Mouse (Mus musculus): ENCODE measurements around the gene Fap. TPM values are rescaled to one million over a fixed set of nuclear protein-coding genes. Genes with fewer than 3 reads are reported as not detected.

The Fap gene
- polyA plus RNA-seq (2014; fragmentation: Nextera tagmentation; extraction: Ambion mirVana), result 4.7 and 7.1 TPM in 2 replicates

DNA sequence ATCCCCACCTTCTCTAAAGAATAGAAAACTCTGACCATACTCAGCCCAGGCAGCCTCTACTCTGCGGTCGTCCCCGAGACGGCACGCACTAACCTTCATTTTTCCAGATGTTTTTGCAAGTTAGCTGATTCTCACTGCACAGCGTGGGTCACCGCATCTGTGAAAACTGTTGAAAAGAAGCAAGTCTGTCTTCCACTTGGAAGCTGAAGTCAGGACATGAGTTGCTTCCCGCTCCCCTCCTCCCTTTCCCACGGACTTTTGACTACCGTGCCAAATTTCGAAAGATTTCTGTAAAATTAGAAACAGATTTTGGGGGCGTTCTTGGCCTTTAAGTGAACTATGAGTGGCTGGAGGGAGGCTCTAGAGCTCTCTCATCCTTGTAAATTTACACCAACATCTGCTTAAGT lies at the start of gene Fap:
Gene Fap (minus strand): TSS at position 323 of the 407 bp plus-strand sequence.
- Histone ChIP-seq H3K27me3 (ENCODE audit: control insufficient read depth, insufficient read depth, low read length) (no peaks in the 10 kb centered on the region), H3K4me1 (replicated peaks; ENCODE audit: control insufficient read depth, insufficient read depth, low read length) (no peaks in the 10 kb centered on the region), H3K4me3 (ENCODE audit: low read depth, low read length) (no peak within 1 kb of the TSS), H3K4me2 (replicated peaks; ENCODE audit: low read depth, low read length) (no peak within 1 kb of the TSS), H3K27ac (ENCODE audit: low read depth, low read length) (peak within 1 kb of the TSS; percentile 24; the same call in 1 of the 2 replicates), H3K9me3 (ENCODE audit: control insufficient read depth, low read length) (no peaks in the 10 kb centered on the region), H3K36me3 (ENCODE audit: control insufficient read depth, insufficient read depth, low read length) (no peaks in the 10 kb centered on the region), H3K9ac (ENCODE audit: low read depth, low read length) (no peak within 1 kb of the TSS)
- 65% methylated on average over 12 of the region's 12 CpGs for WGBS
- DNase-seq (ENCODE audit: low spot score) (peak; percentile 30), ATAC-seq (ENCODE audit: low FRiP score) (no peak)

DNA sequence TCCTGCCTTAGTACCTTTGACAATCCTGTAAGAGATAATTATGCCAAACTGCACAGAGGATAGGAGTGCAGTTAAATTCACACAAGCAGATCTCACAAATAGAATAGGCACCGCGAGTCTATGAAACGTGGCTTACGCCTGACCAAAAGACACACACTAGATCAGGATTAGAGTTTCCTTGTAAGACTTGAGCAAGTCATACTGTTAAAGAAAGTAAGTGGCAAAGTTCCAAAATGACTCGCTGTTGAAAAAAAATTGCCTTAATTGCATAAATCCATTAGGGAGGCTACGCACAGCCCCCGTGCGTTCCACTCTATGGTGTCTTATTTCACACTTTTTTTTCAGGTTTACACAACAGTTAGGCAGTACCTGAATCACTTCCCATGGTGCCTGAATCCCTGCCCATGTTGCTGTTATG lies 49.2 kb upstream of the Fap start:
- H3K4me3 ChIP-seq (ENCODE audit: low read depth, low read length), result no peak overlapping the region
- 89% methylated on average over 8 of the region's 8 CpGs for WGBS
- H3K27me3 ChIP-seq (ENCODE audit: control insufficient read depth, insufficient read depth, low read length), result no peaks in the 10 kb centered on the region
- ATAC-seq (ENCODE audit: low FRiP score), result no peak
- H3K9me3 ChIP-seq (ENCODE audit: control insufficient read depth, low read length), result no peaks in the 10 kb centered on the region
- no peak overlapping the region for H3K9ac ChIP-seq (ENCODE audit: low read depth, low read length)
- H3K4me1 ChIP-seq (replicated peaks; ENCODE audit: control insufficient read depth, insufficient read depth, low read length), result no peaks in the 10 kb centered on the region
- H3K4me2 ChIP-seq (replicated peaks; ENCODE audit: low read depth, low read length), result no peak overlapping the region
- H3K27ac ChIP-seq (ENCODE audit: low read depth, low read length), result no peak overlapping the region
- DNase-seq (ENCODE audit: low spot score), result no peak
- no peaks in the 10 kb centered on the region for H3K36me3 ChIP-seq (ENCODE audit: control insufficient read depth, insufficient read depth, low read length)

DNA sequence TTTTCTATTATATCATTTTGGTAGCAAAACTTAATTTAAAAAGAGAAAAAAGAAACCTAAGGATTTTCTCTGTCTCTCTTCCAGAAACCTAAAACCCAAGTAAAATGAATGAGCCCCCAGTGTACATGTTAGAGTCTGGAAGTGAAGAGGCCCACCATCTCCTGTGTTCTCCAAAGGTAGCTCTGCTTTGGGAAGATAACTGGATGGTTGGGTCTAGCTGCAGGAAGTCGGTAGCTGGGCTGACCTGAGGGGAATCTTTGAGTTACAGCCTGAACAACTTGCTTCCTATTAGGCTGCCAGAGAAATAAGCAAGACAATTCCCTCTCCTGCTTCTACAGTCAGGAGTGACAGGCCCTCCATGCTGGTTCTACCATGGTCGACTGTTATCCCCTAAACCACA lies 45.8 kb upstream of the Fap start:
- H3K4me3 ChIP-seq (ENCODE audit: low read depth, low read length), result no peak overlapping the region
- H3K36me3 ChIP-seq (ENCODE audit: control insufficient read depth, insufficient read depth, low read length), result no peaks in the 10 kb centered on the region
- no peak overlapping the region for H3K4me2 ChIP-seq (replicated peaks; ENCODE audit: low read depth, low read length)
- no peaks in the 10 kb centered on the region for H3K9me3 ChIP-seq (ENCODE audit: control insufficient read depth, low read length)
- DNase-seq (ENCODE audit: low spot score), result no peak
- H3K27ac ChIP-seq (ENCODE audit: low read depth, low read length), result no peak overlapping the region
- no peaks in the 10 kb centered on the region for H3K27me3 ChIP-seq (ENCODE audit: control insufficient read depth, insufficient read depth, low read length)
- no peak overlapping the region for H3K9ac ChIP-seq (ENCODE audit: low read depth, low read length)
- H3K4me1 ChIP-seq (replicated peaks; ENCODE audit: control insufficient read depth, insufficient read depth, low read length), result no peaks in the 10 kb centered on the region
- no peak for ATAC-seq (ENCODE audit: low FRiP score)
- 72% methylated on average over 2 of the region's 2 CpGs for WGBS

GRCm38 (mm10) chr2:62618934-62619341 lies 45.1 kb upstream of the Fap start:
- H3K4me3 ChIP-seq (ENCODE audit: low read depth, low read length), result no peak overlapping the region
- no peaks in the 10 kb centered on the region for H3K4me1 ChIP-seq (replicated peaks; ENCODE audit: control insufficient read depth, insufficient read depth, low read length)
- DNase-seq (ENCODE audit: low spot score) (no peak), ATAC-seq (ENCODE audit: low FRiP score) (no peak)
- no peak overlapping the region for H3K27ac ChIP-seq (ENCODE audit: low read depth, low read length)
- H3K4me2 ChIP-seq (replicated peaks; ENCODE audit: low read depth, low read length), result no peak overlapping the region
- no peaks in the 10 kb centered on the region for H3K9me3 ChIP-seq (ENCODE audit: control insufficient read depth, low read length)
- H3K36me3 ChIP-seq (ENCODE audit: control insufficient read depth, insufficient read depth, low read length), result no peaks in the 10 kb centered on the region
- H3K9ac ChIP-seq (ENCODE audit: low read depth, low read length), result no peak overlapping the region
- WGBS, result 87% methylated on average over 7 of the region's 7 CpGs
- H3K27me3 ChIP-seq (ENCODE audit: control insufficient read depth, insufficient read depth, low read length), result no peaks in the 10 kb centered on the region

GRCm38 (mm10) chr2:62613133-62613532 lies 39.3 kb upstream of the Fap start:
- Histone ChIP-seq H3K27ac (ENCODE audit: low read depth, low read length) (no peak overlapping the region), H3K27me3 (ENCODE audit: control insufficient read depth, insufficient read depth, low read length) (no peaks in the 10 kb centered on the region), H3K4me3 (ENCODE audit: low read depth, low read length) (no peak overlapping the region), H3K4me2 (replicated peaks; ENCODE audit: low read depth, low read length) (no peak overlapping the region), H3K4me1 (replicated peaks; ENCODE audit: control insufficient read depth, insufficient read depth, low read length) (no peaks in the 10 kb centered on the region), H3K36me3 (ENCODE audit: control insufficient read depth, insufficient read depth, low read length) (no peaks in the 10 kb centered on the region), H3K9ac (ENCODE audit: low read depth, low read length) (no peak overlapping the region), H3K9me3 (ENCODE audit: control insufficient read depth, low read length) (no peaks in the 10 kb centered on the region)
- no peak for DNase-seq (ENCODE audit: low spot score)
- 98% methylated on average over 4 of the region's 4 CpGs for WGBS
- no peak for ATAC-seq (ENCODE audit: low FRiP score)

GRCm38 (mm10) chr2:62606205-62606604 lies 32.3 kb upstream of the Fap start:
- Histone ChIP-seq H3K27ac (ENCODE audit: low read depth, low read length) (no peak overlapping the region), H3K4me1 (replicated peaks; ENCODE audit: control insufficient read depth, insufficient read depth, low read length) (no peaks in the 10 kb centered on the region), H3K9ac (ENCODE audit: low read depth, low read length) (no peak overlapping the region), H3K4me3 (ENCODE audit: low read depth, low read length) (no peak overlapping the region), H3K9me3 (ENCODE audit: control insufficient read depth, low read length) (no peaks in the 10 kb centered on the region), H3K27me3 (ENCODE audit: control insufficient read depth, insufficient read depth, low read length) (no peaks in the 10 kb centered on the region), H3K4me2 (replicated peaks; ENCODE audit: low read depth, low read length) (no peak overlapping the region), H3K36me3 (ENCODE audit: control insufficient read depth, insufficient read depth, low read length) (no peaks in the 10 kb centered on the region)
- WGBS, result 89% methylated on average over 16 of the region's 16 CpGs
- ATAC-seq (ENCODE audit: low FRiP score) (no peak), DNase-seq (ENCODE audit: low spot score) (no peak)

DNA sequence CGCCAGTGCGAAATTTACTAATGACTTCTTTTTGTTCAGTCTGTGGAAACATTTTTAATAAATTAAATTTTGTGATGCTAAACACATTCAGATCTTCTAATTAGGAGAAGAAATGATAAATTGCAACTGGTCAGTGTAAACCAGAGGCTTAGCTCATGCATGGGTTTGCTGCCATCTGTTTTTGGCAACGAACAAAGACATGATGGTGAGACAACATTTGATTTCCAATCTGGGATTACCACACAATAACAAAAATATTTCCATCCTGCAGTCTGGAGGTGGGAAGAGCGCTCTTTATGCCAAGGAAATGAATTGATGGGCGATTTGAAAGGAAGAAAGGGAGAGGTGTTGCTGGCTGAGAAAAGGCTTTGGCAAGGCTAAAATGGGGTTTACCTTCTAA lies 29.7 kb upstream of the Fap start:
- WGBS, result 93% methylated on average over 5 of the region's 5 CpGs
- H3K4me1 ChIP-seq (replicated peaks; ENCODE audit: control insufficient read depth, insufficient read depth, low read length), result no peaks in the 10 kb centered on the region
- H3K4me2 ChIP-seq (replicated peaks; ENCODE audit: low read depth, low read length), result no peak overlapping the region
- H3K9ac ChIP-seq (ENCODE audit: low read depth, low read length), result no peak overlapping the region
- H3K9me3 ChIP-seq (ENCODE audit: control insufficient read depth, low read length), result no peaks in the 10 kb centered on the region
- no peaks in the 10 kb centered on the region for H3K27me3 ChIP-seq (ENCODE audit: control insufficient read depth, insufficient read depth, low read length)
- ATAC-seq (ENCODE audit: low FRiP score), result no peak
- no peaks in the 10 kb centered on the region for H3K36me3 ChIP-seq (ENCODE audit: control insufficient read depth, insufficient read depth, low read length)
- H3K4me3 ChIP-seq (ENCODE audit: low read depth, low read length), result no peak overlapping the region
- DNase-seq (ENCODE audit: low spot score), result no peak
- H3K27ac ChIP-seq (ENCODE audit: low read depth, low read length), result no peak overlapping the region

GRCm38 (mm10) chr2:62596586-62596985 lies 22.7 kb upstream of the Fap start:
- Histone ChIP-seq H3K27me3 (ENCODE audit: control insufficient read depth, insufficient read depth, low read length) (no peaks in the 10 kb centered on the region), H3K36me3 (ENCODE audit: control insufficient read depth, insufficient read depth, low read length) (no peaks in the 10 kb centered on the region), H3K27ac (ENCODE audit: low read depth, low read length) (no peak overlapping the region), H3K9me3 (ENCODE audit: control insufficient read depth, low read length) (no peaks in the 10 kb centered on the region), H3K4me3 (ENCODE audit: low read depth, low read length) (no peak overlapping the region), H3K4me2 (replicated peaks; ENCODE audit: low read depth, low read length) (no peak overlapping the region), H3K4me1 (replicated peaks; ENCODE audit: control insufficient read depth, insufficient read depth, low read length) (no peaks in the 10 kb centered on the region), H3K9ac (ENCODE audit: low read depth, low read length) (no peak overlapping the region)
- 85% methylated on average over 5 of the region's 5 CpGs for WGBS
- ATAC-seq (ENCODE audit: low FRiP score) (no peak), DNase-seq (ENCODE audit: low spot score) (no peak)

- DNase-seq (ENCODE audit: low spot score), result no peak
- no peak for ATAC-seq (ENCODE audit: low FRiP score)
- 93% methylated on average over 2 of the region's 2 CpGs for WGBS
- no peaks in the 10 kb centered on the region for H3K4me1 ChIP-seq (replicated peaks; ENCODE audit: control insufficient read depth, insufficient read depth, low read length)
- H3K4me3 ChIP-seq (ENCODE audit: low read depth, low read length), result no peak overlapping the region
- no peak overlapping the region for H3K27ac ChIP-seq (ENCODE audit: low read depth, low read length)
- no peaks in the 10 kb centered on the region for H3K36me3 ChIP-seq (ENCODE audit: control insufficient read depth, insufficient read depth, low read length)
- no peaks in the 10 kb centered on the region for H3K27me3 ChIP-seq (ENCODE audit: control insufficient read depth, insufficient read depth, low read length)
- no peak overlapping the region for H3K4me2 ChIP-seq (replicated peaks; ENCODE audit: low read depth, low read length)
- H3K9ac ChIP-seq (ENCODE audit: low read depth, low read length), result no peak overlapping the region
- no peaks in the 10 kb centered on the region for H3K9me3 ChIP-seq (ENCODE audit: control insufficient read depth, low read length)
Measured at GRCm38 (mm10) chr2:62594491-62594890, 20.6 kb upstream of the Fap start.

All from hindbrain, embryonic 11.5 days (tissue).